Mouse (Mus musculus) thymus, adult 2 months (tissue): ENCODE measurements around the gene Tnk2. TPM values are rescaled to one million over a fixed set of nuclear protein-coding genes. Genes with fewer than 3 reads are reported as not detected.

Source experiments
- DNase-seq: peaks from one replicate; pipeline ENCODE4 v3.0.0; 2021
- H3K27ac ChIP-seq: fragments of 200-500 bp; 2 replicates; pipeline ENCODE4 v1.5.1; 2012; ENCODE audit warnings: low read length, control low read depth; ENCODE audit not compliant: control insufficient read depth, insufficient read depth
- H3K27me3 ChIP-seq: fragments of 200-500 bp; 2 replicates; pipeline ENCODE4 v1.6.1; 2012; ENCODE audit warnings: mild to moderate bottlenecking, low read length, moderate library complexity, mixed read lengths; ENCODE audit not compliant: control insufficient read depth, insufficient read depth
- H3K36me3 ChIP-seq: fragments of 200-500 bp; 2 replicates; pipeline ENCODE4 v1.6.1; 2012; ENCODE audit warnings: mild to moderate bottlenecking, low read length, moderate library complexity; ENCODE audit not compliant: control insufficient read depth, insufficient read depth
- H3K4me1 ChIP-seq: fragments of 200-500 bp; replicated peaks from 2 replicates; pipeline ENCODE4 v1.6.1; 2012; ENCODE audit warnings: low read length; ENCODE audit not compliant: control insufficient read depth, insufficient read depth
- H3K4me3 ChIP-seq: fragments of 200-500 bp; 2 replicates; pipeline ENCODE4 v1.5.1; 2012; ENCODE audit warnings: mild to moderate bottlenecking, low read length, control low read depth, moderate library complexity; ENCODE audit not compliant: control insufficient read depth, insufficient read depth
- CTCF ChIP-seq: fragments of 200-500 bp; IDR thresholded peaks from 2 replicates; pipeline ENCODE4 v1.5.1; 2012; ENCODE audit warnings: mild to moderate bottlenecking, control low read depth, low read length, moderate library complexity, borderline replicate concordance; ENCODE audit not compliant: control insufficient read depth, poor library complexity, insufficient read depth; ENCODE audit errors: extremely low read depth
- POLR2A ChIP-seq: fragments of 200-500 bp; IDR thresholded peaks from 2 replicates; pipeline ENCODE4 v1.6.1; 2012; ENCODE audit warnings: mild to moderate bottlenecking, low read length, control low read depth, moderate library complexity; ENCODE audit not compliant: control insufficient read depth, poor library complexity, insufficient read depth; ENCODE audit errors: extremely low read depth
- WGBS: fragments of 180-500 bp; shearing (Covaris S2); methylation state at CpG from one replicate; pipeline ENCODE4 v1.1.7; 2018; 5-methylcytosine and 5-hydroxymethylcytosine counted together
- polyA plus RNA-seq: library from polyadenylated mRNA; depleted of rRNA; stranded (reverse); fragments of >200 nt; gene quantifications from 2 replicates; pipeline ENCODE4 v1.2.3, GENCODE M21; 2012

Gene Tnk2
- polyA plus RNA-seq, 1 experiment: 479 TPM

DNA sequence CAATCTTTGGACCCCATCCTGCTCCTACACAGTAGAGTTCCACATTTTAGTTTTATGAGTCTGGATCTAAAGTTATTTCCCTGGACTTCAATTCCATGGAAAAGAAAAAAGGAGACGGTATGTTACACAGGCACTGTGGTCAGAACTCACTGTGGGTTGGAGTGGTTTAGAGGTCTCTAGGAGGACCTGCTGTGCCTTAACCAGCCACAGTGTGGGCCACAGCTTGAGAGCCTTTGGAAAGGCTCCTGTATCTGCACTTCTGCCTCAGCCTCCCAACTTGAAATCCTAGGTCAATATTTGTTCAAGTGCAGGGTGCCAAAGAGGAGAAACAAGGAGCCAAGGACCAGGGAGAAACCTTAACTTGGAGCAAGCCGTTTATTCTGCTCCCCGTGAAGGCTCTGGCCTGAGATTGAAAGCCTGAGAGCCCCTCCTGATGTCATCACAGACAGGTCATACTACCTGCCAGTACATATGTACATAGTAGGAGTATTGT is 41.4 kb upstream of the Tnk2 start:
- no peak for DNase-seq
- TF ChIP-seq CTCF (no peak), POLR2A (no peak)
- no peaks in the 10 kb centered on the region for H3K27me3 ChIP-seq

DNA sequence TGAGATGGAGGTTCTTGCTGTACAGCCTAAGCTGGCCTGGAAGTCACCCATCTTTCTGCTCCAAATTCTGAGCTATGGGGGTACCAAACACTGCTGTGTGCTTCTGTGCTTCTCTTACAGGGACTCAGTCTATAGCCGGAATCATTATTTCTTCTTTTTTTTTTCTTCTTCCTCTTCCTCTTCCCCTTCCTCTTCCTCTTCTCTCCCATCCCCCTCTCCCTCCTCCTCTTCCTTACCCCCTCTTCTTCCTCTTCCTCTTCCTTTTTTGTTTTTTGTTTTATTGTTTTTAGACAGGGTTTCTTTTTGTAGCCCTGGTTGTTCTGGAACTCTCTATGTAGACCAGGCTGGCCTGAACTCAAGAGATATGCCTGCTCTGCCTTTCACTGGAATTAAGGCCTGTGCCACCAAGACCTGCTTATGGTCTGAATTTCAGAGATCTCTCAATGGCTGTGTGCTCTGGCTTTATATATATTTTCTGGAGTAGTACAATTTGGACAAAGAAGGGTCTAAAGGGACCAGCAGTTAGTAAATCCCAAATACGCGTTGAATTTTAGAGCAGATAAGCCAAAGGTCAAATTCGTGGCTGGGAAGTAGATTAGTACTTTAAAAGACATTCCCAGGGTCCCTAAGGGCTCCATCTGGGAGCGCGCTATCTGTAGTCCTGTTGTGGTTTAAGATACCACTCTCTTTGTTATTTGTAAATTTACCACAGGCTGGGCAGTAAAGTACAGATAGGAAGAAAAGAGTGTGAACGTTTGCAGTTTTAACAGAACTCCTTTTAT is 35.9 kb upstream of the Tnk2 start:
- DNase-seq: peak; percentile 3
- Histone ChIP-seq H3K27me3 (no peaks in the 10 kb centered on the region), H3K4me1 (peaks cover 3% of the 10 kb centered on the region; the same call in 1 of the 2 replicates), H3K27ac (no peak overlapping the region; the same call in 1 of the 2 replicates), H3K36me3 (no peaks in the 10 kb centered on the region), H3K4me3 (no peak overlapping the region)
- 78% methylated on average over 7 of the region's 7 CpGs for WGBS
- TF ChIP-seq POLR2A (no peak), CTCF (no peak)

More for the DNA sequence above, 41.4 kb upstream of the Tnk2 start:
- Histone ChIP-seq H3K27ac (no peak overlapping the region), H3K4me3 (no peak overlapping the region), H3K4me1 (no peaks in the 10 kb centered on the region), H3K36me3 (no peaks in the 10 kb centered on the region)
- 100% methylated on average over 3 of the region's 3 CpGs for WGBS

DNA sequence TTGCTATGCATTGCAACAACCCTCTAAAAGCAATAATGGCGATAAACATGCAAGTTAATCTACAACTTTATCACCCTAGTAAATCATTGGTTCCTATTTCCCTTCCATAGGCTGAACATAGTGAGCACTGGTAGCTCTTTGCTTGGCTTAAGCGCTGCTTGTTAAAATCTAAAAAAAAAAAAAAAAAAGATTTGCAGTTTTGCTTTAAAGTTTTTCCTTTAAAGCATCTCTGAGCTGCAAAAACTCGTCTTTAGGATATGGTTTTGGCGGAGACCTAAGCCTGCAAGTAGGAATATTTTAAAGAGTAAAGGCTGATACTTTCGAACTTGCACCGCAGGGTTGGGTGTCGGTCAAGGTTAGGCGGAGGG is 35.3 kb upstream of the Tnk2 start:
- Histone ChIP-seq H3K27me3 (no peaks in the 10 kb centered on the region), H3K4me1 (peaks cover 3% of the 10 kb centered on the region; the same call in 1 of the 2 replicates), H3K27ac (no peak overlapping the region), H3K36me3 (no peaks in the 10 kb centered on the region), H3K4me3 (peak overlapping the region; percentile 37)
- WGBS: 5% methylated on average over 8 of the region's 8 CpGs
- no peak for TF ChIP-seq CTCF
- no peak for DNase-seq

DNA sequence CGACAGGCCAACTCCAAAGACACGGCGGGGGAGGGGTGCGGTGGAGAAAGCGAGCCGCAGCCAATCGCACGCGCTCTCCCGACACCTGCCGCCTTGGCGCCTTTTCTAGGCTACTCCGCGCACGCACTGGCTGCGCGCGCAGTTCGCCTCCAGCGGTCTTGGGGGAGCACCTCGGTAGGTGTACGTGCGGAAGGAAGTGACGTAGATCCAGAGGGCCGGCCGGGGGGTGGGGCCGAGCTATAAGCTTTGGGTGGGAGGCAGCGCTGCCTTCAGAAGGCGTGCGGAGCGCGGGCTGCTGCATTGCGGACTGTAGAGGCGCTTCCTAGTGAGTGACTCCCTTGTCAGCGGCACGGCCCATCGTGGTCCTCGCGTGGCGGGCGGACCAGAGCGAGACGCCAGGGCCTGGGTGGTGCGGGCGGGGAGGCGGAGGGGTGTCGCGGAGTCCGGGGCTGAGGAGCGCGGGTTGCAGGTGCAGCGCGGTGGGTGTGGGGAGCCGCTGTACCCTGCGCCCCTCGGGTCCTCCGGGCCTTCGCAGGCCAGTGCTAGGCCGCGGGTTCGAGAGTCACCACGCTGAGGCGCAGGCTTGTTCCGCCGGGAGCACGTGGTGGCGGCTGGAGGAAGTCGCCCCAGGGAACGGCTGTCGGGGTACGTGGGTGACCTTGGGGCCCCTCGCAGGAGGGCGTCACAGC is 34.8 kb upstream of the Tnk2 start, which contains the start of gene Tfrc:
Gene Tfrc (plus strand): TSS at position 209 of the 689 bp plus-strand sequence.
- Histone ChIP-seq H3K36me3 (no peaks in the 10 kb centered on the region), H3K27ac (peak within 1 kb of the TSS; percentile 29), H3K27me3 (no peaks in the 10 kb centered on the region), H3K4me1 (peaks cover 3% of the 10 kb centered on the region; the same call in 1 of the 2 replicates), H3K4me3 (peak within 1 kb of the TSS; percentile 63)
- WGBS: under 1% methylated on average over 73 of the region's 73 CpGs
- TF ChIP-seq CTCF (peak; percentile 50; the same call in 1 of the 2 replicates), POLR2A (peak; percentile 99)
- DNase-seq: peak; percentile 98

DNA sequence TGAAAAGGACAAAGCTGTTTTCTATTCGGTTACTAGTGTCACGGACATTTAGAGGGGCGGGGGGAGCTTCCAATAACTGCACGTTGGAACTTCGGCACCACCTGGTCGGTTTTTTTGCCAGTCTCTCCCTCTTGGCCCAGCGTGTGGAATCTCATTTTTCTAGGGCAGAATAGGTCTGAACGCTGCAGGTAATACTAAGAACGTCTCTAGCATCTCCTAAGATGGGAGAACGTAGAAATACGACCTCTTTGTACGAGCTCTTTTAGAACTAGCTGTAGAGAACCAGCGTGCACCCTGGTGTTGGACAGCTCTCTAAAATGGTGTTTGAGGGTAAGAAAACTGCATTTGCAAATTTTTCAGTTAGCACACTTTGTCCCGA is 34.3 kb upstream of the Tnk2 start:
- H3K36me3 ChIP-seq: peaks cover under 1% of the 10 kb centered on the region
- peak overlapping the region; percentile 29 for H3K27ac ChIP-seq
- H3K4me3 ChIP-seq: peak overlapping the region; percentile 63
- WGBS: under 1% methylated on average over 14 of the region's 14 CpGs
- TF ChIP-seq CTCF: no peak
- TF ChIP-seq POLR2A: no peak
- no peaks in the 10 kb centered on the region for H3K27me3 ChIP-seq
- no peak for DNase-seq
- H3K4me1 ChIP-seq: peaks cover 3% of the 10 kb centered on the region; the same call in 1 of the 2 replicates

DNA sequence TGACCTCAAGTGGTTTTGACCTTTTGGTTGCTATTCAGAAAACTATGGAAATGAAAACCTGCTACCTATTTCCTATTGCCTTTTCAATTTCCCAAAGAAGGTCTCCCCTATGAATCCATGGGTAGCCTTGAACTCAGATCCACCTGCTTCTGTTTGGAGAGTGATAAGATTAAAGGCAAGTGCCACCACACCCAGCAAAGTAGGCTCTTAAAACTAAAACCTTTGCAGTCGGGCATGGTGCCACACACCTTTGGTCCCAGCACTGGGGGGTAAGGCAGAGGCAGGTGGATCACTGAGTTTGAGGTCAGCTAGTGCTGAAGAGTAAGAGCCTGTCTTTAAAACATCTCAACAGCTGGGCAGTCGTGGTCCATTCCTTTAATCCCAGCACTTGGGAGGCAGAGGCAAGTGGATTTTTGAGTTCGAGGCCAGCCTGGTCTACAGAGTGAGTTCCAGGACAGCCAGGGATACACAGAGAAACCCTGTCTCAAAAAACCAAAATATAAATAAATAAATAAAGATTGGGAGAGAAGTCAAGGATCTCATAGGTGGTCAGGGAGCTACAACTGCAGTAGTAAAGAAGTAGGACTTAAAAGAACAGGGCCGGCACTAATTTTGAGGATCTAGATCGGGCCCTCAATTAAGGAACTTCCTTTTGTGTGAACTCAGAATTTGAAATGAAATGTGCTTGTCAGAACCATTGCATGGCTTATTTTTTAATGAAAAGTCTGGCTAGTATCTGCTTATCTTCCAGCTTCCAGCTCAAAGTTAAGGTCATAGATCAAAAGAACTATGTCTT is 33.0 kb upstream of the Tnk2 start:
- Histone ChIP-seq H3K4me3 (0 out of 2 replicates have a peak overlapping the region, but pooled peaks have one; percentile 5), H3K4me1 (peaks cover 3% of the 10 kb centered on the region; the same call in 1 of the 2 replicates), H3K36me3 (peaks cover 13% of the 10 kb centered on the region), H3K27ac (no peak overlapping the region), H3K27me3 (no peaks in the 10 kb centered on the region)
- DNase-seq: peak; percentile 4
- 12% methylated on average over 5 of the region's 5 CpGs for WGBS
- TF ChIP-seq CTCF (no peak), POLR2A (no peak)
